Mouse (Mus musculus) heart, adult 8-10 months (tissue): ENCODE measurements around the gene Snx33. TPM values are rescaled to one million over a fixed set of nuclear protein-coding genes. Genes with fewer than 3 reads are reported as not detected.
"Not testable (repeated sequence)": the region's sequence is repeated elsewhere in the genome, so short reads cannot be mapped to it uniquely, and the experiment has no call there.

Source experiments
- DNase-seq: peaks from one replicate; pipeline ENCODE4 v3.0.0; 2022; ENCODE audit warnings: low spot score
- total RNA-seq, 4 experiments: library from RNA; stranded (reverse); gene quantifications; 2 replicates each; pipeline ENCODE4 v1.2.4; 2022

Snx33 gene
- 10 to 100 TPM in 1 of 4 experiments, 1 to 10 TPM in 3; 7.3 to 10.3 (median 8.4) TPM for total RNA-seq

DNA sequence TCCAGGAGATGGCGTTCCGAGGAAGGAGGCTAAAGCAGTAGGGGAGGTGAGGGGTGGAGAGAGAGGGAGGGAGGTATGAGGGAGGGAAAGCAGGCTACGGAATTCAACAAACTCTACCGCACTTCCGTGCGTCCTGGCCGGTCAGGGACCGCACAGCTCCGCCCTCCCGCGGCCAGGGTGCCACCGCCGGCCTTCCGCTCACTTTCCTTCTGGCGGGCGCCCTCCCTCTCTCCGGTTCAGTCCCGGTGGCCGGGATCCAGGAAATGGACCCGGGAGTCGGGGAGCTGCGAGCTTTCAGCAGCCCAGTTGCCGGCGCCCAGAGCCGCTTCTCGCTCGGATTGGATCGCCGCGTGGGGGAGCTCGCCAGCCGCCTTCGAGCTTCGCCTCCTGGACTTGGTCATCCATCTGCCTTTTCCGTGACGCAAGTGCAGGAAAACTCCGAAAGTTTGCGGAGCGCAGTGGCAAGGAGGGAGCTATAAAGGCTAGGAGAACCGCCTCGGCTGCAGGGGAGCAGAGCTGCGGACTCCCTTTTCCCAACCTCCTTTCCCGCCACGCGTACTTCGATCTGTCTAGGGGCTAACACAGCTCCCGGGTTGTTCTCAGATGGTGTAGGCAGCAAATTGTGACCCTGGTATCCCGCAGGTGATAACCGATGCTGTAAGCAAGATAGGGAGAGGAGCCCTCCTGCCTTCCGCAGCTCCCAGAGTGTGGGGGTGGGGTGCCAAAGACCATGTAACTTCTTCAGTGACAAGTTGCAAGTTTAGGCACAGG, at the start of gene Snx33:
TSS of gene Snx33 (minus strand) at position 331 of the 771 bp plus-strand sequence.
- DNase-seq, result peak; percentile 93

GRCm38 (mm10) chr9:56975199-56975598, 47.0 kb upstream of the Snx33 start:
- DNase-seq, result no peak

- no peak for DNase-seq
Measured at GRCm38 (mm10) chr9:56973960-56974524, 45.9 kb upstream of the Snx33 start.

- DNase-seq, result no peak
Measured at GRCm38 (mm10) chr9:56970158-56970557, 42.0 kb upstream of the Snx33 start.

GRCm38 (mm10) chr9:56961591-56961990, 33.4 kb upstream of the Snx33 start:
- no peak for DNase-seq

- DNase-seq, result no peak
Measured at GRCm38 (mm10) chr9:56958689-56959088, 30.5 kb upstream of the Snx33 start.

DNA sequence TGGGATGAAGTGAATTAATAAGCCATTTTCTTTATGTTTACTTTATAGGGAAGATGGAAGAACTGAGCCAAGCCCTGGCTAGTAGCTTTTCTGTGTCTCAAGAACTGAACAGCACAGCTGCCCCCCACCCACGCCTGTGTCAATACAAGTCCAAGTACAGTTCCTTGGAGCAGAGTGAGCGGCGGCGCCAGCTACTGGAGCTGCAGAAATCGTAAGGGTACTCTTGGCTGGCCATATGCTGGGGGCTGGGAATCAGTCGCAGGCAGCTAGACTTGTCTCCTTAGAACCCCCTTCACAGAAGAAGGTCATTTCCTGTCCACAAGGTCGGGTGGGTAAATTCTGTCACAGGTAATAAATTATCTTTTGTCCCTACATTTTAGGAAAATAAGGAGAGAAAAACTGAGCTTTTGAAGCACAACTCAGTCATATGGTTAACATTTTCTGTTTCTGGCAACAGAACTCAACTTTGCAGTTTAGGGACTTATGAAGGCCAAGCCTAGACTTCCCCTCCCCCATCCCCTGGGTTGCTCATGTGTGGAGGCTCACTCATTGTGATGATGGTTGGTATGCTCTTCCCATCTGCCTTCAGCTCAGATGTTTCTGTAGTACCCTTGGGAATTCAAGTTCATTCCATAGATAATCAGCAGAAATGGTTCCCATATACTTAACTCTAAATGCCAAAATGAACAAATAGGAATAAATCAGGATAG, 28.9 kb upstream of the Snx33 start:
- DNase-seq, result no peak

DNA sequence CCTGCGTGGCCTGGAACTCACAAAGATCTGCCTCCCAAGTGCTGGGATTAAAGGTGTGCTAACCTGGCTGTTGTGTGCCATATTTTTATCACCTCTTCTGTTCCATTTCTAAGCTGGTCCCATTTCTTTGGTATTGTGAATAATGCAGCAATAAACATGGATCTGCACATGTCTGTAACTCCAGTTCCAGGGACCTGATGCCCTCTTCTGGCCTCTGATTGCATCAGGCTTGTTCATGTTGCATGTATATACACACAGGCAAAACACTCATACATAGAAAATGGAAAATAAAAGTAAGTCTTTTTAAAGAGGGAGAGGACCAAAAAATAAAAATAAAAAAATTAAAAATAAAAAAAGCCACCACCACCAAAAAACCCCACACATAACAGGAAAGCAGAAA, 25.4 kb upstream of the Snx33 start:
- no peak for DNase-seq

DNA sequence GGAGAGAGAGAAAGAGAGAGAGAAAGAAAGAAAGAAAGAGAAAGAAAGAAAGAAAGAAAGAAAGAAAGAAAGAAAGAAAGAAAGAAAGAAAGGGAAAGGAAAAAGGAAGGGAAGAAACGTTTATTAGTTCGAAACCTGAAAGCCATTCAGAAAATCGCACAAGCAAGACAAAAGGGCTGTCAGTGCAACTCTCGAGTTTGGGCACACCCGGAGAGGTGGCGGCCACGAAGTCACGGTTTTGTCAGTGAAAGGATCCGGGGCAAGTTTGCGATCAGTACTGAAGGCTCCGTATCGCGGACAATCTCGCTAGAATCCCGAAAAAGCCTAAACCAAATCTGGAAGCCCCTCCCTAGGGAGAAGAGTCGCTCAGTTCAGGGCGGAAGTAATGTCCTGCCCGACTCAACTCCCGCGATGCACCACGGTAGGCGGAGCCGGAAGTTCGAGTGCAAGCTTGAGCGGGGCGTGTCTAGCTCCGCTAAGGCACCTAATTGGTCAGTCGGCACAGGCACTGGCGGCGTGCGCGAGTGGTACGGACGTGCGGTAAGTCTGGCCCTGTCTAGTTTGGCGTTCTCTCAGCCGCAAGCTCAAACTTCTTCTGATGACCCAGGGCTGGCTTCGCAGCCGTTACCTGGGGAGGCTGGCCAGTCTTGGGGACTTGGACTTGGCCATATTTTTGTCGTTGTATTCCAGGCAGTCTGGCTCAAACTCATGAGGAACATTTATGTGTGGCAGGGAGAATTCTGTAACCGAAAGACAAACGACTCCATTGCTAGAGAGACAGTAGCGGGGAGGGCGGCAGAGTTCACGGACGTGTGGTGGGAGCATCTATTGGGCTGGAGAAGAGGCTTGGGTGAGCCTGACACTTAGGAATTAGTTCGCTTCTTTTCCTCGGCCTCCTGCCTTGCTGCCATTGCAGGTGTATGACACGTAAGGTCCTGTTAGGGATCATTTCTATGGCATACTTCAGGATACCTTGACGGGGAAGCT, 22.5 kb upstream of the Snx33 start, which contains the start of gene Snupn:
TSS of gene Snupn (plus strand) at position 465 of the 987 bp plus-strand sequence.
- DNase-seq, result peak; percentile 99

DNA sequence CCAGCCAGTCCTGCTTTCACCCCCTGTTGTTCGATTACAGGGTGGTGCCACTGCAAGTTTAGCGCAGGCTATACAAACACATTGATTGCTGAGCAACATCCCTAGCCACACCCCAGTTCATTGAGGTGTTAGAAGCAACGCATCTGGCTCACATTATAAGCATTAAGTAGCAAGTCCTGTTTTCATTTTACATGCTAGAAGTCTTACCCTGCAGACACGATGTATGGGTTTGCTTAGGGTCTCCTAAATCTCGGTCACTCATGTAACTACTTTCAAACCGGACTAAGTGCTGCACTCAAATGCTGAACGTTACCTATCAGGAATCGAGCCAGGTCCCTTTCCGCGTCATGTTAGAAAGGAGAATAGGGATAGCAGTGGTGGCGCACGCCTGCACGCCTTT, 21.6 kb upstream of the Snx33 start:
- DNase-seq, result no peak

DNA sequence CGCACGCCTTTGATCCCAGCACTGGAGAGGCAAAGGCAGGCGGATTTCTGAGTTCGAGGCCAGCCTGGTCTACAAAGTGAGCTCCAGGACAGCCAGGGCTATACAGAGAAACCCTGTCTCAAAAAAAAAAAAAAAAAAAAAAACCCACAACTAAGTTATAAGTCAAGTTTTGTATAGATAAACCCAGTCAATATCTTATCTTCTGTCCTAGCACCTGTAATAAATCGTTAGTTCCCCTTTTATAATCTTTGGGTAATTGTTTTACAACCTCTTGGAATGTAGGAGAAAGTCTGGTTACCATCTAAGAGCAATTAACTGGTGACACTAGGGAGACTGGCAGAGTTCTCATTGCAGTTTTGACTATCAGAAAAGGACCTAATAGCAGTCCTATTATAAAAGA, 20.5 kb upstream of the Snx33 start:
- DNase-seq, result not testable (repeated sequence)

GRCm38 (mm10) chr9:56947481-56947880, 19.3 kb upstream of the Snx33 start:
- DNase-seq, result peak; percentile 25

DNA sequence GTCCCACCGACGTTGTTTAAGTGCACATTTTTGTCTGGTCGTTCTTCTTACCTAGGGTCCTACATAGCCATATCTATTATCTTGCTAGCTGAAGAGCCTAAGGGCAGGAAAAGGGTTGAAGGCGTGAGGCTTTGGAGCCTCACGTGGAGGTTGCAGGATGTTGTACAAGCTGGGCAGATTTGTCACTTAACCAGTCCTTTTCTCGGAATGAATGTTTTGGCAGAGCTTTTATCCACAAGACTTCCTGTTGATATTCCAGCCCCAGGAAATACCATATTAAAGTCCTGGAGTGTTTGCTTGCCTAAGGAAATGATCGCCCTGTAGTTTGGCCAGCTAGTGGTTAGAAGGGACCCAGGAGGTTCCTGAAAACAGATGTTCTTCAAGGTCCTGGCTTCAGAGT, 10.2 kb upstream of the Snx33 start:
- DNase-seq, result peak; percentile 79

- peak; percentile 98 for DNase-seq
Measured at GRCm38 (mm10) chr9:56937223-56938160, 9.3 kb upstream of the Snx33 start, which contains the start of gene Imp3. Imp3 (plus strand) TSS chr9:56937475.

DNA sequence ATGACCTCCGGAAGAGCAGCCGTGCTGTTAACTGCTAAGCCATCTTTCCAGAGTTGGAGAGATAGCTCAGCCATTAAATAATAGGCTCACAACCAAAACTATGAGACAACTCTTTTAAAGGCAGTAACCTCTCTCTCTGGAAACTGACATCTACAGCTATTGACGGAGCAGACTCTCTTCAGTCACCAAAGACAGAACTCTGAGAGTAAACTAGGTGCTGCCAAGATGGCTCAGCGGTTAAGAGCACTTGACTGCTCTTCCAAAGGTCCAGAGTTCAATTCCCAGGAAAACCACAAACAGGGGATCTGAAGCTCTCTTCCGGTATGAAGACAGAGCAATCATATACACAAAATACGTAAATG, 8.7 kb upstream of the Snx33 start:
- DNase-seq, result no peak

DNA sequence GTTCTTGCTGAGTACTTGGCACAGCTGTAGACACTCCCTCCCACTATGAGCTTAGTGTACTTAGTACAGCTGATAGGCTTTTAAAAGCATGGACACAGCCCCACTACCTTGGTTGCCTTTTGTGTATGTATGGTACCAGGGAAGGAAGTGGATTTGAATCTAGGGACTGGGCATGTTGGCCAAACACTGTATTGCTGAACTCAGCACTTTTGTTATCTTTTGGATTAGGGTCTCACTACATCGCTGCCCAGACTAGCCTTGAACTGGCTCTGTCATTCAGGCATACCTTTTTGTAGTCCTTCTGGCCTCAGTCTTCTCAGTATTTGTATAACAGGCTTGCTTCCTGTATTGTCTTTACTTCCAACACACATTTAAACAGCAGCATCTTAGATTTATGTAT, 2.4 kb upstream of the Snx33 start:
- DNase-seq, result no peak

DNA sequence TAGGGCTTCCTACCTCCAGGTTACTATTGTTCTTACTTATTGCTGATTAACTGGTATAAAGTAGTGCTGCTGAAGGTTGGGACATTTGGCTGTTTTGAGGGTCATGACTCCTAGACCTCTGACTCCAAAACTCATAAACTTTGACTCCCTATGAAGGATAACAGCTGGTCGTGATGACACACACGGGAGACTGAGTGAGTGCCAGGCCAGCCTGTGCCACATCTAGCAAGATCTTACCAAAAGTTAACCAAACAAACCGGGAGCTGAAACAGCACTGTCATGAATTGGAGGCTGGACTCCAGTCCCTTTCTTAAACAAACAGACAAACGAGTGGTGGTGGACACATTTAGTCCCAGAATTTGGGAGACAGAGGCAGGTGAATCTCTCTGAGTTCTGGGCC, 1.3 kb upstream of the Snx33 start:
- DNase-seq, result no peak

DNA sequence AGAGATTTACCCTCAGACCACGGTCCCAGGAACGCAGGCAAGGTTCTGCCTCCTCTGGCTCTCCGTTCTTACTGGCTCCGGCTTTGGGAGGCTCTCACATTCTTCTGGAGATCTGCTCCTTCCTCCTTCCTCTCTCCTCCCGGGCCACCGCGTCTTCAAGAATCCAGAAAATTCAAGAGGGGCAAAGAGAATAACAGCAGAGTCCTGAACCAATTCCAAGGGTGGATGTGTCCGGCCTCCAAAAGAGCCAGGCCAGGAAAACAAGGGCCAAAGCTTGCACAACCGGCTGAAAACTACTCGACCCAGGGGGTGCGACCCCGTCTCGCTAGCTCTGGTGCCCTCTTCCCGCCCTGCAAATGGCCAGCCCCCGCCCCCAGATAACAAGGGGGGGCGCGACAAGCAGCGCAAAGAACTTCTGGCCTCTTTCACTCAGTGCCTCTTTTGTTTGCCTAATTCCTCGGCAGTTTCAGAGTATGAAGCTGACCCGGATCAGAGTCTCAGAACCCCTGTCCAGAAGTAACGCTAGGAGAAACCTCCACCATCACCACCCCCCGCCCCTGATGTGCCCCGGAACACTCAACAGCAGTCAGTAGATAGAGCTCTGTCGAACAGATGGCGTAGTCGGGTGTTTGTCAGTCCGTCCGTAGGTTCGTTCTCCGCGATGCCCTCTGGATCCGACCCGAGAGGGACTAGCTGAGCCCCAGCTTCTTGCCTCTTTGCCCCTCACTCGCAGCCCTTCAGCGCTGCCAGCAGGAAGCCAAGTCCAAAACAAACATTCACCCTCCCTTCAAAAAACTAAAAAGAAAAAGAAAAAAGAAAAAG, 769 bp downstream of the Snx33 start:
- peak; percentile 58 for DNase-seq

DNA sequence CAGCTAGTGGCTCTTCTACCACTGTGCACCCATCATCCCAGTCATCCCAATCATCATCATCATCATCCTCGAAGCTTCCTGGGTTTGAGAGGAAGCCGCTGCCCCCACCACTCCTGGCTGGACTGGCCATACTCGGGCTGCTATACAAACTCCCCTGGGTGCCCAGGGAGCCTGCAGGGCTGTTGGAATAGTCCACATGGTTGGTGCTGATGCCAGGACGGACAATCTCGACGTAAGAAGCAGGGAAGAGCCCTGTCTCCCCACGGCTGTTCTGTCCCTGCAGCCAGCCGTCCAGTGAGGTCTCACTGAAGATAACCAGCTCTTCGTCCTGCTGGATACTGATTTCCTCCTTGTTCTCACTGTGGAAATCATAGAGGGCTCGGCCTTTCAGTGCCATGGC, 1.8 kb downstream of the Snx33 start:
- no peak for DNase-seq

DNA sequence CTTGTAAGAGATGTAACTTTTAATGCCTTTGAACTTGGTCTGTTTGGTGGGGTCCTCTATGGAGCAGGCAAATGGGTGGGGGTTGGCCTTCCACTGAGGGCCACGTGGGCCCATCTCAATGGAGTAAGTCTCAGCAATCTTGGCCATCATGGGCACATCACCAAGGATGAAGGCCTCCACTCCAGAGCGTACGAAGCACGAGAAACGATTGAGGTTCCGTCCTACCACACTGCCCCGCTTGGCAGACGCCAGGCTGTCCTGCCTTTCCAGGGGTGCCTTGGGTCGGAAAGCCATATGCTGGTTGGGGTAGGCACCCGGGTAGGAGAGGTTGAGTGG, 2.2 kb downstream of the Snx33 start:
- no peak for DNase-seq
